Mouse (Mus musculus) left cerebral cortex, postnatal 25 days (tissue): ENCODE measurements at regions not wholly inside any gene's neighbourhood (a gene's known extent, or its start where the extent isn't known, plus 50 kb on each side); places are given as distances from the start of the nearest gene placed in this dataset.
"Not testable (repeated sequence)": the region's sequence is repeated elsewhere in the genome, so short reads cannot be mapped to it uniquely, and the experiment has no call there.

Experiments
- DNase-seq, 2 experiments: peaks; one replicate each; pipeline ENCODE4 v3.0.0; 2022; ENCODE audit warnings: low spot score in 2 of 2, mixed read lengths in 1 of 2
- intact Hi-C: fragments of 180-260 bp; cut with DNase I; formaldehyde crosslinking; loops from one replicate; pipeline ENCODE4 v1.15.1; 2025

DNA sequence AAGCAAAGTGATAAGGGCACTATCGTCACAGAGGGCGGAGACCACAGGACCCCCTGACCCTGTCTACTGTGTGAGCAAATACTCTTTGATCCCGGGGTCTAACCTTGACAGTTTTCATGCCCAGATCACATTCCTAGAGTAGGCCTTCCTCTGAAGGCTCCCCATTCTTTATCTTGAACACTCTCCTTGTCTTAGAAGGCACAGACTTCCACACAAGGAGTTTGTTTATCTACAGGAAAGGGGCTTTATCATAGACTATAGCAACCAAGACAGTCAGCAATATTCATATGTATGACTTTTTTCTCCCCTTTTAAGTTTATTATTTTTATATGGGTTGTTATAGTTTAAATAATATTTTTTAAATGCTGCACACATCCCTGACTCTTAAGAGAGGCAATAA, 1703.1 kb upstream of the 5930422O12Rik start:
- DNase-seq: no peak
- intact Hi-C loops: no loop called here

DNA sequence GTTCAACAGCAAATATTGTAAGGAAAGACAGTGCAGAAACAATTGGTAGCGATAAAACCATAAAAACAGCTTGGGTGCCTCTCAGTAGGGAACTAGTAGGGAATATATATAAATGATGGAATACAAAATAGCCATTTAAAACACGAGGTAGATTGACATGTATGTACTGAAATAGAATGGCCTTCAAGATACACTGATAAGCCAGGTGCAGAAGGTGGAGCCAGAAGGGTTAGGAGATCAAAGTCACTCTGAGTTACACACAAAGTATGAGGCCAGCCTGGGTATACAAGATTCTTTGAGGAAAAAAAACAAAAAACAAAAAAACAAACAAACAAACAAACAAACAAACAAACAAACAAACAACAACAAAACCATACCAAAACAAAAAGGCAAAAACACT, 1692.9 kb upstream of the 5930422O12Rik start:
- intact Hi-C loops: no loop called here
- DNase-seq: no peak

DNA sequence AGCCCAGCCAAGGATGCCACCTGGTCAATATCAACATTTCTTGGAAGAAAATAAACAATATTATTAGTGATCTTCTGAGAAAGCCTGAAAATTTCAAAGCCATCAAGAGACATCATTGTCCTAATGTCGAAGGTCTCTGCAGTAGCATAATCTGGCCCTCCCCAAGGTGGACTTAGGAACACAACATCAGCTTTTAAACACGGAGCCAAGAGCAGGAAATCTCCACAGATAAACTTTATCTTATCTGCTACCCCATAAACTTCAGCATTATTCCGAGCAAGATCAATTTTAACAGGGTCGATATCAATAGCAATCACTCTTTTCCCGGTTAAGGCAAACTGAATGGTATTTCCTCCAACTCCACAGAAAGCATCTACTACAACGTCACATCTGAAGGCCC, 1691.2 kb upstream of the 5930422O12Rik start:
- DNase-seq, intact Hi-C loops: not testable (repeated sequence)

DNA sequence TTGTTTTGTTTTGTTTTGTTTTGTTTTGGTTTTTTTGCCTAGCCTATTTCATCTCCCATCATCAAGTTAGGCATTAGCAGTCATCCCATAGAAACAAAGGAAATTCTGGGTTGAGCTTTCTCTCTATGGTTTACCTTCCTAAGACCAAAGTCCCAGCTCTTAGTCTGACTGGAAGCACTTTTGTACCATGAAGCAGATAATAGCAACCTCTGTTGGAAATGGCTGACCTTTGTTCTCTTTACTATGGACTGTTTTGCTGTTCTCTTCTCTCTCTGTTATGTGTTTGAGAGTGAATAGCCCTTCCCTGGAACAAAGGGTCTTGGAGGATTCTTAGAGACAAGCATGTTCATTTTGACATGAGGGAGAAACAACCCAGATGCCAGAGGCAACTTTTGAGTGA, 1681.7 kb upstream of the 5930422O12Rik start:
- DNase-seq: no peak
- intact Hi-C loops: no loop called here

DNA sequence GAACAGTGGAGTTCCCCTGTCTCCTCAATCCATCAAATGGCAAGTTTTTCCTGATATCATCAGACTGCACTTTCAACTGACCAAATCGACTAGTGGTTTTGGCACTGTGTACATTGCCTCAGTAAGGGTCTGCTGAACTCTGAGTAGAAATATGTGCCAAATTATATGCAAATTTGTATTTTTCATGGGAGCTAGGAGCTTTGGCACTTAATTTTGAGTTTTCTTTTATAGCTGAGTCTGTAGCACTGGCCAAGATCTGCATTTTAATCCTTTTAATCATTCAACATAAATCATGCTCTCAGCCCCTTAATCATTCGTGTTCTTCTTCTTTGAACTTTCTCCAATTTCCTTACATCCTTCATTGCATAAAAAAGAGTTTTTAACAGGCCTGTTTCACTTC, 1678.5 kb upstream of the 5930422O12Rik start:
- DNase-seq: no peak
- intact Hi-C loops: no loop called here

DNA sequence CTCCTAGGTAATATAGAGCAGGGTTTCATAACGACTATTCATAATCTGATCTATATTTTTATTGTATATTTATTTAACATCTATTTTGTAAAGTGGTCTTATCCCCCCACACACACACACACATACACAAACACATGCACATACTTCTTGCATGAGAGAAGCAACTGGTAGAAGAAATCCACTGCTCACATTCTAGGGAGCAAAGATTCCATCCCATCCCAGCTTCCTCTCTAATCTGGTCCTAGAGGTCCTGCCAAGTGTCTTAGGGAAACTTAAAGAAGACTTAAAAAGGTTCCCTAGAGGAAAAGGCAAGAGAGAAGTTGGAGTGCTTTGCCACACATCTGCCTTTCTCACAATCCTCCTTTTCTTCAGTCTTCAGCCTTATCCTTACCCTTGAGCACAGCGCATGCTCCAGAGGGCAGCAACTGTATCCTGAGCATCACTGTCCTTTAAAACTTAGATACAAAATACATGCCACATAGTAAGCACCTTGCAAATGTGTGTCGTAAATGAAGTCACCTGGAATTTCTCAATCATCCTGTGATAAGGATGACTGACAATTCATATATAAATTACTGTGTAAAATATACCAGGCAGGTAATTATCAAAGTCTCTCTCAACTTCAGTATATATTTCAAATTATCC, 1677.9 kb upstream of the 5930422O12Rik start:
- intact Hi-C loops: no loop called here
- no peak for DNase-seq

DNA sequence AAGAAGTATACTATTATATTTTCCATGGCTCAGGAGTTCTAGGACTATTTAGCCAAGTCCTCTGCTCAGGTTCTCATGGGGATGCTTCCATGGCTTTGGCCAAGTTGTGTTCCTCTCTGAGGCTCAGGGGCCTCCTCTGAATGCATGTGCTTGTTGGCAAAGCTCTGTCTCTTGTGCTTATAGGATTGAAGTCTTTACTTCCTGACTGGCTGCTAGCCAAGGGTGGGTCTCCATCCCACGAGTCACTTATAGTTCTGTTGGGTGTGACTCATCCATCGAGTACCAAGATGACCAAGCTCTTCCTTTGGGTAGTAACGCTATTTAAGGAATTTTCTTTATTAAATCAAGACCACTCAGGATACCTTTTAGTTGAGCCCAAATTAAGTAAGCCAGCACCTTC, 1672.8 kb upstream of the 5930422O12Rik start:
- intact Hi-C loops: no loop called here

DNA sequence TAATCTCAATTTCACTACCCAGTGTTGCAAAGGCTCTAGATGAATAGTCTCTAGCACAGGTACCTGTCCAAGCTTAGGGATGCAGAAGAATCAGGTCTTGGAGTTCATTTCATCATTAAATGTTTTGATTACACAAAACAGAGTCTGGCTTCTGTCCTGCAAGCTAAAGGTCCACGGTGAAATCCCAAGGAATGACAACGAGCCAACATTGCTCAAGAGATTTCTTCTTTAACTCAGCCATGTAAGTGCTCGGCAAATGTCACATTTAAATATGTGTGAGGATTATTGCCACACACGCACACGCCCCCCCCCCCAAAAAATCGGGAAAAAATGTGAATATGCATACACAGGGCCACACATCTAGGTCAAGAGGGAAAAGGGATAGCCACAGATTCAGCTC, 1666.4 kb upstream of the 5930422O12Rik start:
- intact Hi-C loops: no loop called here
- DNase-seq: no peak

More for the DNA sequence above, 1672.8 kb upstream of the 5930422O12Rik start:
- no peak for DNase-seq
